In genomic region chr9:35439754-35440153, GRCm38 (mm10) we compare ENCODE assay signal across 22 mouse cellular contexts. TPM values are rescaled to one million over a fixed set of nuclear protein-coding genes. Genes with fewer than 3 reads are reported as not detected.
DNase-seq lines count a peak whose midpoint lies in the region; ATAC-seq and TF ChIP-seq lines count a peak whose summit lies in the region.
"Had no signal": no experiment of that assay in that cellular context is flagged by ENCODE, and none has a peak within 500 bp of the region (broad histone marks: within the 10 kb centered on the region; RNA-seq: fewer than 3 reads in every experiment).

No protein-coding gene starts in this region.

- intact Hi-C loops in left cerebral cortex, adult 2 months (cut with DNase I): loop anchor here (2.0 kb wide), 1 partner anchor 15 kb away; no protein-coding TSS in a partner anchor
- intact Hi-C loops in left cerebral cortex, postnatal 4 days (cut with DNase I): no loop called here

- peak overlapping the region; percentile 44 for H3K27ac ChIP-seq in left cerebral cortex, adult 2 months
- H3K27ac ChIP-seq: embryonic facial prominence, embryonic 15.5 days; forebrain, embryonic 12.5 days; gastrocnemius, adult 2 months; heart, adult 2 months; heart, embryonic 10.5 days; heart, embryonic 13.5 days; hindbrain, embryonic 12.5 days; hindbrain, embryonic 15.5 days had no signal

- no peak for TF ChIP-seq CTCF in left cerebral cortex, adult 2 months (IDR thresholded peaks at IDR 0.05)

- no peak for DNase-seq in frontal cortex, postnatal 10 days (ENCODE audit: low spot score in 2 of 2)
- DNase-seq in left cerebral cortex, adult 2 months (ENCODE audit: extremely low spot score in 1 of 2, low spot score in 2 of 2): no peak
- no peak for DNase-seq in left cerebral cortex, postnatal 4 days
- DNase-seq in adipocyte (ENCODE audit: low spot score): peak; percentile 45
- peak; percentile 81 for DNase-seq in fat pad, adult 2 months (ENCODE audit: extremely low read depth, low read depth, low spot score)
- DNase-seq in adrenal gland, postnatal 14 days: no peak
- DNase-seq: adrenal gland, adult 8-10 months; adrenal gland, postnatal 36 days; embryo, embryonic 11 days; gastrocnemius, adult 2 months; gastrocnemius, postnatal 14 days; heart, adult 2 months had no signal

- 0 out of 2 replicates have a peak, but pooled peaks have one; percentile 20 for ATAC-seq in frontal cortex, adult (ENCODE audit: low TSS enrichment)
- ATAC-seq: CD4-positive, CD25-positive, alpha-beta regulatory T cell, adult 4 months; intestine, postnatal 0 days had no signal

- no peak overlapping the region for H3K4me3 ChIP-seq in left cerebral cortex, adult 2 months
- H3K4me3 ChIP-seq: embryonic facial prominence, embryonic 15.5 days; forebrain, embryonic 12.5 days; forebrain, embryonic 15.5 days; gastrocnemius, adult 2 months; heart, adult 2 months; heart, embryonic 10.5 days; heart, embryonic 13.5 days; hindbrain, embryonic 12.5 days; hindbrain, embryonic 15.5 days had no signal

RNA-seq across cellular contexts. Expression of gene Cdon, which starts 18.8 kb away (rescaled TPM):
- total RNA-seq in left cerebral cortex, adult 2 months (2021): 1 to 10 TPM; 7.9 to 8.3 TPM
- 10 to 100 TPM; 13.0 to 14.1 TPM for total RNA-seq in left cerebral cortex, postnatal 4 days (2021)
- total RNA-seq in adrenal gland, postnatal 14 days (2021): 22.1 and 24.4 TPM in 2 replicates

Comparison
In these comparisons a context has a peak if more than half of its experiments do, and no peak if none do; other contexts are left out.
1. DNase-seq: peak in adipocyte (single experiment) and fat pad, adult 2 months (single experiment); none in frontal cortex, postnatal 10 days (0 of 2), left cerebral cortex, adult 2 months (0 of 2), left cerebral cortex, postnatal 4 days (single experiment) and adrenal gland, postnatal 14 days (single experiment).